Mouse (Mus musculus) layer of hippocampus, adult 2 months (tissue): ENCODE measurements at regions not wholly inside any gene's neighbourhood (a gene's known extent, or its start where the extent isn't known, plus 50 kb on each side); places are given as distances from the start of the nearest gene placed in this dataset.

Source experiments
- DNase-seq, 2 experiments: peaks; one replicate each; pipeline ENCODE4 v3.0.0; 2022; ENCODE audit warnings: low spot score in 2 of 2
- H3K27ac ChIP-seq: fragments of 200-600 bp; 2 replicates; pipeline ENCODE4 v1.8.1; 2022
- H3K4me3 ChIP-seq: fragments of 200-600 bp; 2 replicates; pipeline ENCODE4 v1.8.1; 2022; ENCODE audit warnings: mild to moderate bottlenecking
- CTCF ChIP-seq: fragments of 200-600 bp; conservative IDR thresholded peaks from 2 replicates; pipeline ENCODE4 v1.8.1; 2022; ENCODE audit warnings: antibody characterized with exemption, mild to moderate bottlenecking, moderate library complexity

DNA sequence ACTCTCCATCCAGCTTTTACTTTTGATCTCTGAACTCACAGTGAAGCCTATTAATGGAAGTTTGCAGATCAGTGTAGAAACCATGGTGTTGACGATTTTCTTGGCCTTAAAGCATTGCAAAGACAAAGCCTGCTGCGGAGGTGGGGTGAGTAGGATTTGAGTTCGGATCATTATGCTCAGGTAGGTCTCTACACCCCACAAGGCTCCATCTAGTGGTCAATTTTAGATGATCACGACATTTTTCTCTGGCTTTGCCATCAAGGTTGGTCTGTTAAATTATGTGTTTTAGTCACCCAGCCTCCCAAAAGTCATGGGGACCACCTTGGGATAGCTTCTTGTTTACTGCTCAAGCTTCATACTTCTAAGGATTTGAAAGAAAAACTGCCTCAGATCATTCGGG, 340.9 kb upstream of the Hnrnpa3 start:
- Histone ChIP-seq H3K27ac (no peak overlapping the region), H3K4me3 (no peak overlapping the region)
- peak; percentile 68 for TF ChIP-seq CTCF
- DNase-seq: no peak

GRCm38 (mm10) chr2:75324146-75324749, 334.8 kb upstream of the Hnrnpa3 start:
- no peak for TF ChIP-seq CTCF
- no peak for DNase-seq
- no peak overlapping the region for H3K4me3 ChIP-seq
- H3K27ac ChIP-seq: no peak overlapping the region

GRCm38 (mm10) chr2:75329598-75329997, 329.5 kb upstream of the Hnrnpa3 start:
- TF ChIP-seq CTCF: no peak
- DNase-seq: no peak

GRCm38 (mm10) chr2:75341310-75341709, 317.8 kb upstream of the Hnrnpa3 start:
- DNase-seq: no peak
- no peak overlapping the region for H3K27ac ChIP-seq
- TF ChIP-seq CTCF: no peak
- H3K4me3 ChIP-seq: no peak overlapping the region

More at GRCm38 (mm10) chr2:75329598-75329997, 329.5 kb upstream of the Hnrnpa3 start:
- no peak overlapping the region for H3K27ac ChIP-seq
- H3K4me3 ChIP-seq: no peak overlapping the region

GRCm38 (mm10) chr2:75341726-75342280, 317.3 kb upstream of the Hnrnpa3 start:
- no peak overlapping the region for H3K4me3 ChIP-seq
- no peak for TF ChIP-seq CTCF

GRCm38 (mm10) chr2:75350902-75351301, 308.2 kb upstream of the Hnrnpa3 start:
- no peak for DNase-seq
- Histone ChIP-seq H3K4me3 (no peak overlapping the region), H3K27ac (no peak overlapping the region)
- TF ChIP-seq CTCF: no peak

More at GRCm38 (mm10) chr2:75341726-75342280, 317.3 kb upstream of the Hnrnpa3 start:
- no peak for DNase-seq
- no peak overlapping the region for H3K27ac ChIP-seq

GRCm38 (mm10) chr2:75351965-75352364, 307.1 kb upstream of the Hnrnpa3 start:
- no peak overlapping the region for H3K4me3 ChIP-seq
- no peak overlapping the region for H3K27ac ChIP-seq
- TF ChIP-seq CTCF: no peak
- DNase-seq: no peak

DNA sequence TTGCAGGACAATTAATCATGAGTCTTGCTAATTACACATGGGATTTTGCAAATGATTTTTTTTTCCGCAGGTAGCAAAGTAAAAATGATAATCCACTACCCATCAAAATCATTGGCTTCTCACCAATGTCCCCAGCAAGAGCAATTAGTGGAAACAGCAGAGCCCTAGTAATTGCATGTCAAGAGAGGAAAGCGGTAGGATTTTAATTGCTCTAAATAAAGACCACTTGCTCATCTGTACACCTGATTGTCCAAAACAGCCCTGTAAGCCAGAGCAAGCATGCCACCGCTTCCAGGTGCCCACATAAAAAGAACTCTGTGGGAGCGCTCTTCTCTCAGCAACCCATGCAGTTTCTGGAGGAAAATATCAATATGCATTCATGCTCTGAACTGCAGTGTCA, 306.5 kb upstream of the Hnrnpa3 start:
- TF ChIP-seq CTCF: no peak
- H3K27ac ChIP-seq: no peak overlapping the region
- no peak overlapping the region for H3K4me3 ChIP-seq
- no peak for DNase-seq

DNA sequence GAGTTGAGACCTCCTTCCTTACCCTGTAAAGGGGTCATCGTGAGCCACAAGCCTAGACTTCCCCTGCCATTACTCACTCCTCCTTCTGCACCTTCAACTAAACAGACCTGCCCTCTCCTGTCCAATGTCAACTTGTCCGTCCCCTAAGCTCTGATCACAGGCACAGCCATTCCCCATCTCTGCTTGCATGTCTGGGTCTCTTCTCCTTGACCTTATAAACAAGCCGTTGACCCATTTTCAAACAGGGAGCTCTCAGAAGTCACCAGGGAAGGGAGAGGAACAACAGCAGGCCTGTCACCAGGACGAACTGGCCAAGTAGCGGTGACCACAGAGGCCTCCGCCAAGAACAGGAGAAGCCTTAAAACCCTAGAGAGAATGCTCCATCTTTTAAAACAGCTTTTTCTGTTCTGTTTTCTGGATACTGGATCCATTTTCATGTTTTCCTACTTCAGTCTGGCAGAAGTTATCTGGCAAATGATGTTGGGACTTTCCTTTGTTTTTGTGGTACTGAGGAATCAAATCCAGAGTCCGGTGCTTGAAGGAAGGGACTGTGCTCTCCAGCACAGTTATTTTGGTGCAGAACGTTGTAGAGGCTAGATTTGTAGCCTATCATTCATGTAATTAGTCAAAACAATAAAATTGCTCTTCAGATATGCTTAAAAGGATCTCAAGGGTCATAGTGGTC, 302.2 kb upstream of the Hnrnpa3 start:
- TF ChIP-seq CTCF: no peak
- no peak for DNase-seq
- H3K27ac ChIP-seq: no peak overlapping the region
- H3K4me3 ChIP-seq: no peak overlapping the region

DNA sequence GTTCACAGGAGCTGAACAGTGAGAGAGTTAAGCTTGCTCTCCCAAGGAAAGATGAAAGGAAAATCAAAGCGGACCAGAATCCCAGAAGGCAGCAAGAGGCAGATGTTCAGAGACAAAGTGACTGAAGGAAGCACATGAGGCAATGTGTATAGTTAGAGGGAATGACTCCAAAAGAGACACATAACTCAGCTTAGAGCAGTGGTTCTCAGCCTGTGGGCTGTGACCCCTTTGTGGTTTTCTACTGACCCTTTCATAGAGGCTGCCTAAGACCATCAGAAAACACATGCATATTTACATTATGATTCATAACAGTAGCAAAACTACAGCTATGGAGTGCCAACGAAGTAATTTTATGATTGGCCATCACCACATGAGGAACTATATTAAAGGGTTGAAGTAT, 301.5 kb upstream of the Hnrnpa3 start:
- DNase-seq: no peak
- H3K4me3 ChIP-seq: no peak overlapping the region
- no peak overlapping the region for H3K27ac ChIP-seq
- TF ChIP-seq CTCF: no peak

GRCm38 (mm10) chr2:75360936-75361335, 298.1 kb upstream of the Hnrnpa3 start:
- H3K27ac ChIP-seq: no peak overlapping the region
- no peak for DNase-seq
- no peak for TF ChIP-seq CTCF
- no peak overlapping the region for H3K4me3 ChIP-seq

- H3K4me3 ChIP-seq: no peak overlapping the region
- DNase-seq: no peak
- no peak for TF ChIP-seq CTCF
- no peak overlapping the region for H3K27ac ChIP-seq
Observed at GRCm38 (mm10) chr2:75376666-75377065, 282.4 kb upstream of the Hnrnpa3 start.

GRCm38 (mm10) chr2:75385551-75386263, 273.4 kb upstream of the Hnrnpa3 start:
- TF ChIP-seq CTCF: no peak
- no peak overlapping the region for H3K4me3 ChIP-seq
- no peak for DNase-seq
- no peak overlapping the region for H3K27ac ChIP-seq

GRCm38 (mm10) chr2:75386636-75387035, 272.4 kb upstream of the Hnrnpa3 start:
- DNase-seq: no peak
- TF ChIP-seq CTCF: no peak
- Histone ChIP-seq H3K4me3 (no peak overlapping the region), H3K27ac (no peak overlapping the region)
